Mouse (Mus musculus): ENCODE measurements around the gene Ttll10. TPM values are rescaled to one million over a fixed set of nuclear protein-coding genes. Genes with fewer than 3 reads are reported as not detected.
A peak's percentile ranks its signal among the peaks of the same experiment; 100 is the strongest.

Ttll10 gene
- polyA plus RNA-seq, 1 experiment from 2014 or later: 0.12 TPM

- Histone ChIP-seq H3K4me3 (replicated peaks) (no peak overlapping the region), H3K36me3 (no peaks in the 10 kb centered on the region), H3K9ac (no peak overlapping the region), H3K27me3 (no peaks in the 10 kb centered on the region), H3K4me2 (no peak overlapping the region), H3K9me3 (replicated peaks) (no peaks in the 10 kb centered on the region), H3K4me1 (replicated peaks) (no peaks in the 10 kb centered on the region), H3K27ac (no peak overlapping the region)
- DNase-seq (no peak), ATAC-seq (ENCODE audit: low read depth) (no peak)
- 68% methylated on average over 10 of the region's 10 CpGs for WGBS (ENCODE audit: insufficient replicate concordance)
Observed at GRCm38 (mm10) chr4:156065156-156065894, 6.1 kb upstream of the Ttll10 start.

- H3K4me3 ChIP-seq (replicated peaks): no peak overlapping the region
- H3K27me3 ChIP-seq: no peaks in the 10 kb centered on the region
- H3K9ac ChIP-seq: no peak overlapping the region
- no peak overlapping the region for H3K27ac ChIP-seq
- 68% methylated on average over 9 of the region's 9 CpGs for WGBS (ENCODE audit: insufficient replicate concordance)
- H3K4me2 ChIP-seq: no peak overlapping the region
- DNase-seq (no peak), ATAC-seq (ENCODE audit: low read depth) (no peak)
- H3K4me1 ChIP-seq (replicated peaks): peaks cover 4% of the 10 kb centered on the region; the same call in 1 of the 2 replicates
- no peaks in the 10 kb centered on the region for H3K9me3 ChIP-seq (replicated peaks)
- H3K36me3 ChIP-seq: no peaks in the 10 kb centered on the region
Observed at GRCm38 (mm10) chr4:156064510-156064897, 5.3 kb upstream of the Ttll10 start.

GRCm38 (mm10) chr4:156063861-156064509 is 4.8 kb upstream of the Ttll10 start:
- ATAC-seq (ENCODE audit: low read depth): no peak
- no peak for DNase-seq
- Histone ChIP-seq H3K4me2 (no peak overlapping the region), H3K27me3 (no peaks in the 10 kb centered on the region), H3K27ac (no peak overlapping the region), H3K9ac (no peak overlapping the region), H3K9me3 (replicated peaks) (no peaks in the 10 kb centered on the region), H3K4me1 (replicated peaks) (peaks cover 4% of the 10 kb centered on the region; the same call in 1 of the 2 replicates), H3K4me3 (replicated peaks) (no peak overlapping the region), H3K36me3 (no peaks in the 10 kb centered on the region)
- WGBS (ENCODE audit: insufficient replicate concordance): 43% methylated on average over 4 of the region's 4 CpGs

GRCm38 (mm10) chr4:156059713-156060112 is 499 bp upstream of the Ttll10 start:
- Histone ChIP-seq H3K4me2 (no peak overlapping the region), H3K27ac (no peak overlapping the region)
- peak; percentile 46; the same call in 1 of the 2 replicates for ATAC-seq (ENCODE audit: low read depth)

GRCm38 (mm10) chr4:156058826-156059225 is 388 bp downstream of the Ttll10 start:
- WGBS (ENCODE audit: insufficient replicate concordance): 56% methylated on average over 9 of the region's 9 CpGs
- H3K36me3 ChIP-seq: no peaks in the 10 kb centered on the region
- no peak overlapping the region for H3K9ac ChIP-seq
- no peak for ATAC-seq (ENCODE audit: low read depth)
- H3K27ac ChIP-seq: no peak overlapping the region
- H3K27me3 ChIP-seq: no peaks in the 10 kb centered on the region; the same call in 1 of the 2 replicates
- H3K4me3 ChIP-seq (replicated peaks): no peak overlapping the region
- DNase-seq: no peak
- H3K4me1 ChIP-seq (replicated peaks): peaks cover 4% of the 10 kb centered on the region
- no peak overlapping the region for H3K4me2 ChIP-seq
- no peaks in the 10 kb centered on the region for H3K9me3 ChIP-seq (replicated peaks)

More at GRCm38 (mm10) chr4:156059713-156060112, 499 bp upstream of the Ttll10 start:
- 39% methylated on average over 10 of the region's 10 CpGs for WGBS (ENCODE audit: insufficient replicate concordance)
- H3K4me3 ChIP-seq (replicated peaks): no peak overlapping the region
- peaks cover 4% of the 10 kb centered on the region; the same call in 1 of the 2 replicates for H3K4me1 ChIP-seq (replicated peaks)
- H3K9me3 ChIP-seq (replicated peaks): no peaks in the 10 kb centered on the region
- H3K36me3 ChIP-seq: no peaks in the 10 kb centered on the region
- H3K9ac ChIP-seq: no peak overlapping the region
- no peaks in the 10 kb centered on the region; the same call in 1 of the 2 replicates for H3K27me3 ChIP-seq
- DNase-seq: no peak

- H3K4me3 ChIP-seq (replicated peaks): no peak overlapping the region
- H3K4me2 ChIP-seq: no peak overlapping the region
- no peaks in the 10 kb centered on the region for H3K9me3 ChIP-seq (replicated peaks)
- no peak overlapping the region for H3K9ac ChIP-seq
- DNase-seq (no peak), ATAC-seq (ENCODE audit: low read depth) (no peak)
- no peaks in the 10 kb centered on the region for H3K36me3 ChIP-seq
- no peak overlapping the region for H3K27ac ChIP-seq
- WGBS (ENCODE audit: insufficient replicate concordance): 56% methylated on average over 10 of the region's 10 CpGs
- no peaks in the 10 kb centered on the region; the same call in 1 of the 2 replicates for H3K27me3 ChIP-seq
- H3K4me1 ChIP-seq (replicated peaks): peaks cover 4% of the 10 kb centered on the region
Observed at GRCm38 (mm10) chr4:156057702-156058101, 1.5 kb downstream of the Ttll10 start.

GRCm38 (mm10) chr4:156055173-156055572 is 4.0 kb downstream of the Ttll10 start:
- WGBS (ENCODE audit: insufficient replicate concordance): 60% methylated on average over 5 of the region's 5 CpGs
- ATAC-seq (ENCODE audit: low read depth): no peak
- no peak overlapping the region for H3K4me2 ChIP-seq
- DNase-seq: no peak
- H3K9ac ChIP-seq: no peak overlapping the region
- H3K36me3 ChIP-seq: no peaks in the 10 kb centered on the region
- H3K27me3 ChIP-seq: no peaks in the 10 kb centered on the region; the same call in 1 of the 2 replicates
- peaks cover 4% of the 10 kb centered on the region for H3K4me1 ChIP-seq (replicated peaks)
- no peak overlapping the region for H3K4me3 ChIP-seq (replicated peaks)
- no peaks in the 10 kb centered on the region for H3K9me3 ChIP-seq (replicated peaks)
- no peak overlapping the region for H3K27ac ChIP-seq

GRCm38 (mm10) chr4:156054606-156055005 is 4.6 kb downstream of the Ttll10 start:
- Histone ChIP-seq H3K9me3 (replicated peaks) (no peaks in the 10 kb centered on the region), H3K9ac (no peak overlapping the region), H3K4me2 (no peak overlapping the region), H3K4me1 (replicated peaks) (peaks cover under 1% of the 10 kb centered on the region; the same call in 1 of the 2 replicates), H3K4me3 (replicated peaks) (no peak overlapping the region), H3K27me3 (no peaks in the 10 kb centered on the region; the same call in 1 of the 2 replicates), H3K36me3 (no peaks in the 10 kb centered on the region), H3K27ac (no peak overlapping the region)
- WGBS (ENCODE audit: insufficient replicate concordance): 77% methylated on average over 6 of the region's 6 CpGs
- DNase-seq: no peak
- no peak for ATAC-seq (ENCODE audit: low read depth)

GRCm38 (mm10) chr4:156054130-156054529 is 5.1 kb downstream of the Ttll10 start:
- ATAC-seq (ENCODE audit: low read depth): no peak

GRCm38 (mm10) chr4:156053113-156053512 is 6.1 kb downstream of the Ttll10 start:
- H3K27ac ChIP-seq: no peak overlapping the region
- WGBS (ENCODE audit: insufficient replicate concordance): 59% methylated on average over 4 of the region's 4 CpGs

More at GRCm38 (mm10) chr4:156054130-156054529, 5.1 kb downstream of the Ttll10 start:
- 60% methylated on average over 4 of the region's 4 CpGs for WGBS (ENCODE audit: insufficient replicate concordance)
- no peak for DNase-seq
- Histone ChIP-seq H3K4me2 (no peak overlapping the region), H3K4me3 (replicated peaks) (no peak overlapping the region), H3K27me3 (no peaks in the 10 kb centered on the region; the same call in 1 of the 2 replicates), H3K9ac (no peak overlapping the region), H3K27ac (no peak overlapping the region), H3K4me1 (replicated peaks) (no peaks in the 10 kb centered on the region; the same call in 1 of the 2 replicates), H3K36me3 (no peaks in the 10 kb centered on the region), H3K9me3 (replicated peaks) (no peaks in the 10 kb centered on the region)

GRCm38 (mm10) chr4:156050391-156050980 is 8.7 kb downstream of the Ttll10 start:
- no peak overlapping the region for H3K4me3 ChIP-seq (replicated peaks)
- no peaks in the 10 kb centered on the region; the same call in 1 of the 2 replicates for H3K27me3 ChIP-seq
- H3K4me1 ChIP-seq (replicated peaks): no peaks in the 10 kb centered on the region; the same call in 1 of the 2 replicates
- DNase-seq: no peak
- H3K4me2 ChIP-seq: no peak overlapping the region
- no peaks in the 10 kb centered on the region for H3K36me3 ChIP-seq
- WGBS (ENCODE audit: insufficient replicate concordance): 54% methylated on average over 6 of the region's 6 CpGs
- H3K9ac ChIP-seq: no peak overlapping the region
- H3K9me3 ChIP-seq (replicated peaks): no peaks in the 10 kb centered on the region
- H3K27ac ChIP-seq: no peak overlapping the region
- ATAC-seq (ENCODE audit: low read depth): no peak

More at GRCm38 (mm10) chr4:156053113-156053512, 6.1 kb downstream of the Ttll10 start:
- Histone ChIP-seq H3K4me1 (replicated peaks) (no peaks in the 10 kb centered on the region; the same call in 1 of the 2 replicates), H3K9me3 (replicated peaks) (no peaks in the 10 kb centered on the region), H3K36me3 (no peaks in the 10 kb centered on the region), H3K4me3 (replicated peaks) (no peak overlapping the region), H3K27me3 (no peaks in the 10 kb centered on the region; the same call in 1 of the 2 replicates), H3K4me2 (no peak overlapping the region), H3K9ac (no peak overlapping the region)
- DNase-seq (no peak), ATAC-seq (ENCODE audit: low read depth) (no peak)

Data from liver, embryonic 13.5 days (tissue).